ENCODE assay signal across 7 mouse cellular contexts in genomic region chr9:106369801-106370485, GRCm38 (mm10). TPM values are rescaled to one million over a fixed set of nuclear protein-coding genes. Genes with fewer than 3 reads are reported as not detected.
DNase-seq lines count a peak whose midpoint lies in the region; ATAC-seq and TF ChIP-seq lines count a peak whose summit lies in the region.

No protein-coding gene starts in this region.

- peak overlapping the region; percentile 72 for H3K4me3 ChIP-seq in spleen, adult 2 months (ENCODE audit: extremely low read depth, insufficient read depth, insufficient read length)
- H3K4me3 ChIP-seq in cortical plate, adult 2 months (ENCODE audit: insufficient read depth, low read length), result peak overlapping the region; percentile 99
- H3K4me3 ChIP-seq in heart, embryonic 14.5 days (ENCODE audit: control insufficient read depth in 1 of 2, insufficient read depth in 1 of 2, low read depth in 1 of 2, low read length in 2 of 2), result peak overlapping the region; percentile 73 to 89
- peak overlapping the region; percentile 78 for H3K4me3 ChIP-seq in myocyte

- H3K27ac ChIP-seq in spleen, adult 2 months (ENCODE audit: insufficient read depth, low read length), result peak overlapping the region; percentile 69
- peak overlapping the region; percentile 98 for H3K27ac ChIP-seq in cortical plate, adult 2 months (ENCODE audit: insufficient read depth, low read length)
- peak overlapping the region; percentile 84 to 93 for H3K27ac ChIP-seq in heart, embryonic 14.5 days (replicated peaks in 1 of 2; ENCODE audit: control insufficient read depth in 1 of 2, insufficient read depth in 1 of 2, low read depth in 2 of 2, low read length in 2 of 2)

- no peak for TF ChIP-seq CTCF in spleen, adult 2 months (IDR thresholded peaks at IDR 0.05; ENCODE audit: extremely low read depth, insufficient read depth, insufficient read length, insufficient replicate concordance)
- TF ChIP-seq CTCF in cortical plate, adult 2 months (IDR thresholded peaks at IDR 0.05; ENCODE audit: extremely low read depth, insufficient read depth, low read length), result no peak

- WGBS in spleen, adult 2 months, result 8% methylated on average over 11 of the region's 11 CpGs
- 7% methylated on average over 11 of the region's 11 CpGs for WGBS in heart, embryonic 14.5 days

- no peaks in the 10 kb centered on the region for H3K9me3 ChIP-seq in heart, embryonic 14.5 days (ENCODE audit: control insufficient read depth, low read length)

- DNase-seq in spleen, adult 2 months (ENCODE audit: low read depth in 1 of 2, low spot score in 2 of 2), result no peak
- DNase-seq in spleen, postnatal 10 days (ENCODE audit: low spot score in 2 of 2), result no peak
- peak; percentile 61 to 74 for DNase-seq in kidney, postnatal 4 days
- DNase-seq in adrenal gland, adult 18-20 months (ENCODE audit: low spot score in 2 of 2), result no peak

- peak overlapping the region; percentile 85 for H3K4me2 ChIP-seq in heart, embryonic 14.5 days (ENCODE audit: low read length)
- H3K4me2 ChIP-seq in myocyte (ENCODE audit: low read depth), result peak overlapping the region; percentile 89

- peaks cover 6% of the 10 kb centered on the region for H3K36me3 ChIP-seq in spleen, adult 2 months (ENCODE audit: control insufficient read depth, insufficient read depth, low read length)
- peaks cover 40% of the 10 kb centered on the region for H3K36me3 ChIP-seq in heart, embryonic 14.5 days (ENCODE audit: control insufficient read depth, insufficient read depth, low read length)
- no peaks in the 10 kb centered on the region for H3K36me3 ChIP-seq in myocyte (ENCODE audit: control insufficient read depth, insufficient read depth)

- peaks cover 30% of the 10 kb centered on the region for H3K4me1 ChIP-seq in spleen, adult 2 months (ENCODE audit: control insufficient read depth, insufficient read depth, insufficient read length)
- H3K4me1 ChIP-seq in cortical plate, adult 2 months (ENCODE audit: control insufficient read depth, insufficient read depth, low read length), result peaks cover 6% of the 10 kb centered on the region
- peaks cover 24 to 35% of the 10 kb centered on the region in 2 experiments for H3K4me1 ChIP-seq in heart, embryonic 14.5 days (ENCODE audit: control insufficient read depth in 2 of 2, insufficient read depth in 2 of 2, low read length in 2 of 2)

- no peak for TF ChIP-seq POLR2A in spleen, adult 2 months (IDR thresholded peaks at IDR 0.05; ENCODE audit: low read depth, low read length)
- TF ChIP-seq POLR2A in cortical plate, adult 2 months (IDR thresholded peaks at IDR 0.05; ENCODE audit: extremely low read depth, insufficient read depth, low read length), result 0 out of 2 replicates have a peak, but pooled peaks have one; percentile 16
- no peak for TF ChIP-seq POLR2A in myocyte (IDR thresholded peaks at IDR 0.05; ENCODE audit: insufficient read length, low read depth)

- H3K79me2 ChIP-seq in myocyte (ENCODE audit: control insufficient read depth, insufficient read depth), result peaks cover 35% of the 10 kb centered on the region

- no peaks in the 10 kb centered on the region for H3K27me3 ChIP-seq in spleen, adult 2 months (ENCODE audit: control insufficient read depth, insufficient read depth, low read length)
- no peaks in the 10 kb centered on the region for H3K27me3 ChIP-seq in heart, embryonic 14.5 days (ENCODE audit: control insufficient read depth, insufficient read depth, low read length)
- H3K27me3 ChIP-seq in myocyte (ENCODE audit: control insufficient read depth, insufficient read depth, insufficient read length), result no peaks in the 10 kb centered on the region

- H3ac ChIP-seq in myocyte (ENCODE audit: control insufficient read depth, insufficient read length), result peak overlapping the region; percentile 68

- ATAC-seq in heart, embryonic 14.5 days (ENCODE audit: insufficient number of reproducible peaks, insufficient read depth, low FRiP score, low read depth), result no peak

- H3K9ac ChIP-seq in heart, embryonic 14.5 days (ENCODE audit: low read length), result peak overlapping the region; percentile 96

TF ChIP-seq in myocyte, 11 proteins besides CTCF, POLR2A, EP300 and RAD21:
- no peak for TF ChIP-seq E2F4 (IDR thresholded peaks at IDR 0.05; ENCODE audit: insufficient read depth)

RNA-seq across cellular contexts. Expression of gene Dusp7, which starts 1.5 kb away (rescaled TPM):
- 73.1 and 93.2 TPM in 2 replicates for polyA plus RNA-seq in spleen, adult 2 months (2012; rRNA removed)
- 128 and 130 TPM in 2 replicates for polyA plus RNA-seq in cortical plate, adult 2 months (2012; rRNA removed)
- 16.4 and 19.8 TPM in 2 replicates for polyA plus RNA-seq in heart, embryonic 14.5 days (2014; fragmentation: Nextera tagmentation; extraction: Ambion mirVana)
- 8.9 TPM for polyA plus RNA-seq in myocyte (2012; fragmentation: generic; extraction: Trizol)
- total RNA-seq in adrenal gland, adult 18-20 months (2021), result 10 to 100 TPM; 11.8 to 22.2 TPM

RNA-seq across cellular contexts. Expression of gene Rpl29, which starts 59.3 kb away (rescaled TPM):
- polyA plus RNA-seq in spleen, adult 2 months (2012; rRNA removed), result 365 and 397 TPM in 2 replicates
- 666 and 719 TPM in 2 replicates for polyA plus RNA-seq in cortical plate, adult 2 months (2012; rRNA removed)
- polyA plus RNA-seq in heart, embryonic 14.5 days (2014; fragmentation: Nextera tagmentation; extraction: Ambion mirVana), result 691 and 781 TPM in 2 replicates
- polyA plus RNA-seq in myocyte (2012; fragmentation: generic; extraction: Trizol), result 45.1 TPM
- total RNA-seq in adrenal gland, adult 18-20 months (2021), result 100 to 1,000 TPM; 339 to 377 TPM

Comparison
In these comparisons a context has a peak if more than half of its experiments do, and no peak if none do; other contexts are left out.
1. DNase-seq: peak in kidney, postnatal 4 days (2 of 2); none in spleen, adult 2 months (0 of 2), spleen, postnatal 10 days (0 of 2) and adrenal gland, adult 18-20 months (0 of 2).
2. Peak in every context shown above with its lines, with median percentiles within 50 percentile points of each other: H3K27ac ChIP-seq and H3K4me3 ChIP-seq.